Mouse (Mus musculus) limb, embryonic 14.5 days (tissue): ENCODE results near the gene Ccnq. TPM values are rescaled to one million over a fixed set of nuclear protein-coding genes. Genes with fewer than 3 reads are reported as not detected.

Source experiments
- ATAC-seq: fragments of 200-750 bp; cut with Nextera tagmentation; 2 replicates; pipeline ENCODE4 v1.8.0; 2017; ENCODE audit warnings: low read depth, moderate number of reproducible peaks, moderate TSS enrichment; ENCODE audit not compliant: low FRiP score
- DNase-seq: peaks from one replicate; pipeline ENCODE4 v3.0.0-alpha.2; 2015; ENCODE audit warnings: low spot score
- H3K27ac ChIP-seq: fragments of 300-500 bp; sonication (generic); replicated peaks from 2 replicates; pipeline ENCODE4 v1.5.1; 2014; ENCODE audit warnings: low read depth, mild to moderate bottlenecking, low read length, moderate library complexity, mixed read lengths
- H3K27me3 ChIP-seq: fragments of 300-500 bp; sonication (generic); 2 replicates; pipeline ENCODE4 v1.6.1; 2014; ENCODE audit warnings: low read length, mixed read lengths; ENCODE audit not compliant: control insufficient read depth, insufficient read depth
- H3K36me3 ChIP-seq: fragments of 300-500 bp; sonication (generic); 2 replicates; pipeline ENCODE4 v1.6.1; 2014; ENCODE audit warnings: mild to moderate bottlenecking, low read length, moderate library complexity, mixed read lengths; ENCODE audit not compliant: control insufficient read depth, insufficient read depth
- H3K4me1 ChIP-seq: fragments of 300-500 bp; sonication (generic); 2 replicates; pipeline ENCODE4 v1.6.1; 2014; ENCODE audit warnings: antibody characterized with exemption, low read length, mixed read lengths; ENCODE audit not compliant: control insufficient read depth, insufficient read depth
- H3K4me2 ChIP-seq: fragments of 300-500 bp; sonication (generic); replicated peaks from 2 replicates; pipeline ENCODE4 v1.6.1; 2014; ENCODE audit warnings: low read depth, mild to moderate bottlenecking, low read length, moderate library complexity; ENCODE audit not compliant: severe bottlenecking
- H3K4me3 ChIP-seq: fragments of 300-500 bp; sonication (generic); replicated peaks from 2 replicates; pipeline ENCODE4 v1.5.1; 2014; ENCODE audit warnings: low read length
- H3K9ac ChIP-seq: fragments of 300-500 bp; sonication (generic); 2 replicates; pipeline ENCODE4 v1.6.1; 2014; ENCODE audit warnings: mild to moderate bottlenecking, low read depth, low read length, moderate library complexity; ENCODE audit not compliant: severe bottlenecking
- H3K9me3 ChIP-seq: fragments of 300-500 bp; sonication (generic); 2 replicates; pipeline ENCODE4 v1.6.1; 2016; ENCODE audit warnings: low read length; ENCODE audit not compliant: control insufficient read depth
- POLR2A ChIP-seq: fragments of 200-500 bp; IDR thresholded peaks from 2 replicates; pipeline ENCODE4 v1.8.0; 2012; ENCODE audit warnings: inconsistent platforms, mild to moderate bottlenecking, moderate library complexity, borderline replicate concordance; ENCODE audit not compliant: insufficient read depth, insufficient read length; ENCODE audit errors: extremely low read depth
- WGBS: fragments of 180-500 bp; shearing (Covaris S2); extraction: QIAGEN DNeasy Blood & Tissue Kit; methylation state at CpG from one replicate; pipeline ENCODE4 v1.1.7; 2014; 5-methylcytosine and 5-hydroxymethylcytosine counted together
- polyA plus RNA-seq, 2 experiments: library from polyadenylated mRNA; depleted of rRNA in 1 of 2; stranded (reverse) in 1 of 2; unstranded in 1 of 2; fragments of >200 nt; fragmentation: Nextera tagmentation in 1 of 2; extraction: Ambion mirVana in 1 of 2; gene quantifications; 2 replicates each; pipeline versions ENCODE4 v1.2.1 to v1.2.3; 2012 to 2014

Gene Ccnq
- polyA plus RNA-seq, 2 experiments, result 40.4 to 48.4 TPM

- ATAC-seq, result no peak
- Histone ChIP-seq H3K9ac (no peak overlapping the region), H3K9me3 (no peaks in the 10 kb centered on the region), H3K27ac (no peak overlapping the region), H3K36me3 (no peaks in the 10 kb centered on the region), H3K4me3 (no peak overlapping the region), H3K4me1 (no peaks in the 10 kb centered on the region), H3K27me3 (no peaks in the 10 kb centered on the region), H3K4me2 (no peak overlapping the region)
- no peak for DNase-seq
- 77% methylated on average over 6 of the region's 6 CpGs for WGBS
- no peak for TF ChIP-seq POLR2A
Measured at GRCm38 (mm10) chr11:78770436-78770835, 18.9 kb upstream of the Ccnq start.

- DNase-seq (no peak), ATAC-seq (no peak)
- H3K9me3 ChIP-seq, result no peaks in the 10 kb centered on the region
- H3K4me2 ChIP-seq, result no peak overlapping the region
- no peak overlapping the region for H3K4me3 ChIP-seq
- H3K27me3 ChIP-seq, result no peaks in the 10 kb centered on the region
- no peak overlapping the region for H3K9ac ChIP-seq
- H3K27ac ChIP-seq, result no peak overlapping the region
- 29% methylated on average over 3 of the region's 3 CpGs for WGBS
- peaks cover 3% of the 10 kb centered on the region; the same call in 1 of the 2 replicates for H3K4me1 ChIP-seq
- no peaks in the 10 kb centered on the region for H3K36me3 ChIP-seq
- TF ChIP-seq POLR2A, result no peak
Measured at GRCm38 (mm10) chr11:78768778-78769177, 17.2 kb upstream of the Ccnq start.

DNA sequence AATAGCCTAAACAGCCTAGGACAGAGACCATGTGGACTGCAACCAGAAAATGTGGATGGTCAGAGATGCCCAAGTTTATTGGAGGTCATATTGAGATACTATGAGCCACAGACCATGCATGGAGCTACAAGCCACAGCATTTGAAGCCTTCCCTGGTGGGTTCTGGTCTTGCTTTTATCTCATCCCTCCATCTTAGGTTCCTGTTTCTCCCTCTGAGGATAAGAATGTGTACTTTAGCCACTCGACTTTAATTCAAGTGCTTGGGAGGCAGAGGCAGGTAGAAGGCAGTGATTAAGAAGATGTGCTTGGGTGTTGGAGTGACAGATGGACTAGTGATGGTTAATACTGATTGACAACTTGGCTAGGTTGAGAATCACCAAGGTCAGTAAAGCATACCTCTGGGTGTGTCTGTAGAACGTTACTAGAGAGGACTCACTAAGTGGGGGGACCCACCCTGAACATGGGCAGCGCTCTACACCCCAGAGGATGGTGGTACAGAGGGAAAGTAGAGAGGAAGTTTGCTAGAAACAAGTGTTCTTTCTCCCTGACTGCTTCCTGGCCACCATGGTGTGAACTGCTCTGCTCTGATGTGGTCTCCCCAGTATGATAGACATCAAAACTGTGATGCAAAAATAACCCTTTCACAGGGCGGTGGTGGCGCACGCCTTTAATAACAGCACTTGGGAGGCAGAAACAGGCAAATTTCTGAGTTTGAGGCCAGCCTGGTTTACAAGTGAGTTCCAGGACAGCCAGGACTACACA is 14.7 kb upstream of the Ccnq start:
- H3K27ac ChIP-seq, result no peak overlapping the region
- TF ChIP-seq POLR2A, result no peak
- H3K4me1 ChIP-seq, result peaks cover 3% of the 10 kb centered on the region; the same call in 1 of the 2 replicates
- no peak overlapping the region for H3K4me3 ChIP-seq
- no peak overlapping the region for H3K4me2 ChIP-seq
- H3K36me3 ChIP-seq, result no peaks in the 10 kb centered on the region
- no peak for DNase-seq
- no peaks in the 10 kb centered on the region for H3K9me3 ChIP-seq
- 85% methylated on average over 6 of the region's 6 CpGs for WGBS
- H3K27me3 ChIP-seq, result no peaks in the 10 kb centered on the region
- H3K9ac ChIP-seq, result no peak overlapping the region
- ATAC-seq, result no peak

DNA sequence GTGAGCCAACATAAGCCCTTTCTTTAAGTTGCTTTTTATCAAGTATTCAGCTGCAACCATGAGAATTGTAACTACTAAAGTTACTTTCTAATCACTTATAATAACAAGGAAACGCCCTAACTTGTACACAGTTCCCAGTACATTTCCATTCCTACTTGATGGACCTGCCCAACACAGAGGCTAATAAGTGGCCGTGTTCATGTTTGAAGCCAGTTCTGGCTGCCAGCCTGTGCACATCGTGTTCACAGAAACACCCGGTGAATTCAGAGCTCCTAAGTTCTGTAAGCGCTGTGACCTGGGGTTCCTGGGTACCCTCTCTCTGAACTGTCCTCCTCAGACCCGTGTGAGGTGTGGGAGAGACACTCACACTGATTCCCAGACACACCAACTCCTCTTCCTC is 13.3 kb upstream of the Ccnq start:
- H3K27me3 ChIP-seq, result no peaks in the 10 kb centered on the region

GRCm38 (mm10) chr11:78764304-78764703 is 12.8 kb upstream of the Ccnq start:
- Histone ChIP-seq H3K4me2 (no peak overlapping the region), H3K9me3 (no peaks in the 10 kb centered on the region), H3K27me3 (no peaks in the 10 kb centered on the region), H3K9ac (no peak overlapping the region), H3K4me1 (peaks cover 3% of the 10 kb centered on the region; the same call in 1 of the 2 replicates), H3K27ac (no peak overlapping the region), H3K36me3 (no peaks in the 10 kb centered on the region), H3K4me3 (no peak overlapping the region)
- WGBS, result 71% methylated on average over 8 of the region's 8 CpGs
- ATAC-seq (no peak), DNase-seq (no peak)
- no peak for TF ChIP-seq POLR2A

More for the DNA sequence above, 13.3 kb upstream of the Ccnq start:
- no peak for TF ChIP-seq POLR2A
- Histone ChIP-seq H3K27ac (no peak overlapping the region), H3K9ac (no peak overlapping the region), H3K4me1 (peaks cover 3% of the 10 kb centered on the region; the same call in 1 of the 2 replicates), H3K9me3 (no peaks in the 10 kb centered on the region), H3K36me3 (no peaks in the 10 kb centered on the region), H3K4me2 (no peak overlapping the region), H3K4me3 (no peak overlapping the region)
- WGBS, result 72% methylated on average over 6 of the region's 6 CpGs
- no peak for DNase-seq
- ATAC-seq, result no peak
